Mouse (Mus musculus) left cerebral cortex, postnatal 25 days (tissue): Measurements from ENCODE around the gene 4930519P11Rik. TPM values are rescaled to one million over a fixed set of nuclear protein-coding genes. Genes with fewer than 3 reads are reported as not detected.

Experiments
- DNase-seq, 2 experiments: peaks; one replicate each; pipeline ENCODE4 v3.0.0; 2022; ENCODE audit warnings: low spot score in 2 of 2, mixed read lengths in 1 of 2
- intact Hi-C: fragments of 180-260 bp; cut with DNase I; formaldehyde crosslinking; loops from one replicate; pipeline ENCODE4 v1.15.1; 2025
- total RNA-seq, 2 experiments: library from RNA; stranded (reverse); gene quantifications; 2 replicates each; pipeline ENCODE4 v1.2.3; 2021

Gene 4930519P11Rik
- total RNA-seq, 2 experiments from 2014 or later: not detected

DNA sequence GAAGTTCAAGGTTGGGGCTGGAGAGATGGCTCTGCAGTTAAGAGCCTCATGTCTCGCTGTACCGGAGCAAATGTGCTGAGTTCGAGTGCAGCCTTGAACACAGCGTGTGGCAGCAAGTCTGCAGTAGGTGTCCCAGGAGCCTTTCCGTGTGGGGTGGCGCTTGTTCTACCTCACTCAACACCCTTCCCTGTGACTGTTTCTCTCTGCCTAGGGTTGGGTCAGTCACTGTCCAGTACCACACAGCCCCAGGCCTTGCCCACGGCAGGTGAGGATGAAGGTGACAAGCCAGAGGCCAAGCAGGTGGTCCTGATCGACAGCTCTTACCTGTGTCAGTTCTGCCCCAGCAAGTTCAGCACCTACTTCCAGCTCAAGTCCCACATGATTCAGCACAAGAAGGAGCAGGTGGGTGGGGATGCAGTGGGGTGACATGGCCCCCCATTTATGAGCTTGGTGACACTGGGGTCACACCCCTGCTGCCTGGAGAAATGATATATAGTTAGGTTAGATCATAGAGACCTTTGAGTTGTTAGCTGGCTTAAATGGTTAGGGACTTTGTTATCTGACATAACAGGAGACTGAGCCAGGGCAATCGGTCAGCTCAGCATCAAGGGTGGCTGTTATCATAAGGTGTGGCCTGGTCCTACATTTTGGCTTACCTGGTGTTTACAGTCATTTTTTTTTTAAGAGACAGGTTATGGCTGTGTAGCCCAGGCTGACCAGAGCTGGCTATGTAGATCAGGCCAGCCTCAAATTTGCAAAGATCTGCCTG is 20.8 kb upstream of the 4930519P11Rik start:
- intact Hi-C loops: no loop called here
- no peak for DNase-seq

DNA sequence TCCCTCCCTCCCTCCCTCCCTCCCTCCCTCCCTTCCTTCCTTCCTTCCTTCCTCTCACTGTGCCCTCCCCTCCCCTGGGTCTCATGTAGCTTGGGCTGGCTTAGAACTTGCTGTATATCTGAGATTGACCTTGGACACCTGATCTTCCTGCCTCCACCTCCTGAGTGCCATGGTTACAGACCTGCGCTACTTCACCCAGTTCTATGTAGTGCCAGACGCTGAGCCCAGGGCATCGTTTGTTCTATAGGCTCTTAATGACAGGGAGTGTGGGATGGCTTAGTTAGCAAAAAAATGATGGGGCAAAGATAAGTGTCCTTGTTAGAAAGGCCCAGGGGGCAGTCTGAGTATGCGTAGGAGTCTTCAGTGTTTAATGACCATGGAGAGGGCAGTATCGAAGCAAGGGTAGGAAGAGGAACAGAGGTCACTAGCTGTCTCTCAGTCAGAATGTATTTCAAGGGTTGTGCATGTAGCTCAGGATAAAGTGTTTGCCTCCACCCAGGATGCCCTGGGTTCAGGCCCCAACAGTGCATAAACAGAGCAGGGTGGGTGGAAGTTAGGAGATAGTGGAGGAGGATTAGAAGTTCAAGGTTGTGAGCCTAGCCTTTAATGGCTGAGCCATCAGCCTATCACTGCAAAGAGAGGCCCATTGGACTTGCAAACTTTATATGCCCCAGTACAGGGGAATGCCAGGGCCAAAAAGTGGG is 20.0 kb upstream of the 4930519P11Rik start:
- no peak for DNase-seq
- intact Hi-C loops: no loop called here

DNA sequence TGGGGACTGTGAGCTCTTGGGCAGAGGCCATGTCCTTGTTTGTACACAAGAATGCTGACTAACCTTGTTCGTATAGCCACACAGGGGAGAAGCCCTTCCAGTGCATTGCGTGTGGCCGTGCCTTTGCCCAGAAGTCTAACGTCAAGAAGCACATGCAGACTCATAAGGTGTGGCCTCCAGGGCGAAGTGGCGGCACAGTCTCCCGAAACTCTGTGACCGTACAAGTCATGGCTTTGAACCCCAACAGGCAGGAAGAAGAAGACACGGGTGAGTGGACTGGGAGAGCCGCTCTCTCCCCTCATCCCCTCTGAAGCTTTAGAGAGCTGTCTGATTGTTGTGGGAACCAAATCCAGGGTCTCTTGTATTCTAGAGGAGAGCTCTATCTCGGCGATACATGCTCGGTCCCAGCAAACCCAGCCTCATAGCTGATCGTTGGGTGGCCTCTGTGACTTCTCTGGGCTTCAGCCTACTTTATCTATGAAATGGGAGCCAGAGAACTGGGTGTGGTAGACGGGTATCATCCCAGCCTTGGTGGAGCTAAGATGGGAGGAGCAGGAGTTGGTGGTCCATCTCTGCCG is 19.1 kb upstream of the 4930519P11Rik start:
- intact Hi-C loops: no loop called here
- no peak for DNase-seq

DNA sequence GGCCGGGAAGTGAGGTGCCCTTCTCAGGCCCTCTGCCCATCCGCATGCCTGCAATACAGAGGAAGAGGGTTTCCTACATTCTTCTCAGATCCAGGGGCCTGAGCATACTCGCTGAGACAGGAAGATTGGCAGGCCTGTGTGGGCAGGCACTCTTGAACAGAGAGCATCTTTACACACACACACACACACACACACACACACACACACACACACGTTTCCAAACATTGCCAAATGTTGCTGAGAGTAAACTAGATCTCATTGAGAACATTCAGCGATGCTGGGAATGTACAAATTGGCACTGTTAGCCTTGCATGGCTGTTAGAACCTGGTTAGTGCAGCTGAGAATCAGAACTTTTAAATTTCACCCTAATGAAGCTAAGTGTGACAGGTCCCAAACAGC is 17.3 kb upstream of the 4930519P11Rik start:
- DNase-seq: no peak
- intact Hi-C loops: no loop called here

DNA sequence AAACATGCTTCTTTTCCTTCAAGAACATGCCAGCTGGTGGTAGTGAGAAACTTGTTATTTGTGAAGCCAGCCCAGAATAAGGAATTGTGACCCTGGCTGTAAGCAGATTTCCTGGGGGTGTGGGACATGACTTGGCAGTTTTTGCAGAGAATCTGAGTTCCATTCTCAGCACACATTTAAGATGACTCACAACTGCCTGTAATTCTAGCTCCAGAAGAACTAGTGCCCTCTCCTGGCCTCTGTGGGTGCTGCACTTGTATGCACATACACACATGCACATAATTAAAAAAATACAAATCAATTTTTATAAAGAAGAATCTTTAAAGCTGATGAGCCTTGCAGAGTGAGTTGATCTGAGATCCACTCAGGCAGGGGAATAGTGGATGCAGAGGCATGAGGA is 10.9 kb upstream of the 4930519P11Rik start:
- intact Hi-C loops: no loop called here
- DNase-seq: no peak

DNA sequence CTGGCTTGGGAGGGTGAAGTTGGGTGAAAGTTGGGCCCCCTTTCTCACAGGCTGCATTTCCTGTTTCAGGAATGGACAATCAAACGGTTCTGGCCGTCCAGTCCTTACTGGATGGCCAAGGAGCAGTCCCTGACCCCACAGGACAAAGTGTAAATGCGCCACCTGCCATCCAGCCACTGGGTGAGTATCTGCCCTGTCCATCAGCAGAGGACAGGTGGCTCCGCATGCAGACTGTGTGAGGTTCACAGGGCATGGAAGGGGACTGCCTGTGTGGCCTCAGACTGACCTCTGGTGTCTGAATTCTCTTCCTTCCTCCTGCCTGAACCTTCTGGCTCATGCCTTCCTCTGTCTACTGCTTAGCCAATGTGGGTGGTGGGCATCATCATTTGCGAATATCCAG is 8.4 kb upstream of the 4930519P11Rik start:
- no peak for DNase-seq
- intact Hi-C loops: no loop called here

DNA sequence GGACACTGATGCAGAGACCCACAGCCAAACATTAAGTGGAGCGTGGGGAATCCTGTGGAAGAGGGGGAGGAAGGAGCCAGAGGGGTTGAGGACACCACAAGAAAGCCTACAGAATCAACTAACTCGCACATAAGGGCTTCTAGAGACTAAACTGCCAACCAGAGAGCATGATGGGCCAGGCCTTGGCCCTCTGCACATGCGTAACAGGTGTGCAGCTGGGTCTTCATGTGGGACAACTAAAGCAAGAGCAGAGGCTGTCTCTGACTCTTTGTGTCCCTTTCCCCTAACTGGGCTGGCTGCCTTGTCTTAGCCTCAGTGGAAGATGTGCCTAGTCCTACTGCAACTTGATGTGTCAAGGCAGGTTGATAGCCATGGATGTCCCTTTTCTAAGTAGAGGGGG is 3.8 kb upstream of the 4930519P11Rik start:
- intact Hi-C loops: no loop called here

DNA sequence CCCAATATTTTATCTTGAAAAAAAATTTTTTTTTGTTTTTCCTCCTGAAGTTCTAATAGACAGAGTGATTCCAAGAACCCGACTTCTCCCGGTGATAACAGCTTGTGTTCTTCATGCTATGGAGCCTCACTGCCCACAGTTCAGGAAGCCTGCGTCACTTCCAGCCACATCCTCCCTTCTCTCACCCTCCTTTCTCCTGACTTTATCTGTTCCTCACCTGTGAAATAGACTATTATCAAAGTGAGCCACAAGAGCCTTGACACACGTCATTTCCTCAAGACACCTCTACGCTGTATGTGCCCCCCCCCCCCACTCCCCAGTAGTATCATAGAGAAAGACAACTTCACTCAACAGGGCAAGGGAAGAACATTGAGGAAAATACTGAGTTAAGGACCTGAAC is 2.4 kb upstream of the 4930519P11Rik start:
- no peak for DNase-seq
- intact Hi-C loops: no loop called here

More for the DNA sequence above, 3.8 kb upstream of the 4930519P11Rik start:
- no peak for DNase-seq

DNA sequence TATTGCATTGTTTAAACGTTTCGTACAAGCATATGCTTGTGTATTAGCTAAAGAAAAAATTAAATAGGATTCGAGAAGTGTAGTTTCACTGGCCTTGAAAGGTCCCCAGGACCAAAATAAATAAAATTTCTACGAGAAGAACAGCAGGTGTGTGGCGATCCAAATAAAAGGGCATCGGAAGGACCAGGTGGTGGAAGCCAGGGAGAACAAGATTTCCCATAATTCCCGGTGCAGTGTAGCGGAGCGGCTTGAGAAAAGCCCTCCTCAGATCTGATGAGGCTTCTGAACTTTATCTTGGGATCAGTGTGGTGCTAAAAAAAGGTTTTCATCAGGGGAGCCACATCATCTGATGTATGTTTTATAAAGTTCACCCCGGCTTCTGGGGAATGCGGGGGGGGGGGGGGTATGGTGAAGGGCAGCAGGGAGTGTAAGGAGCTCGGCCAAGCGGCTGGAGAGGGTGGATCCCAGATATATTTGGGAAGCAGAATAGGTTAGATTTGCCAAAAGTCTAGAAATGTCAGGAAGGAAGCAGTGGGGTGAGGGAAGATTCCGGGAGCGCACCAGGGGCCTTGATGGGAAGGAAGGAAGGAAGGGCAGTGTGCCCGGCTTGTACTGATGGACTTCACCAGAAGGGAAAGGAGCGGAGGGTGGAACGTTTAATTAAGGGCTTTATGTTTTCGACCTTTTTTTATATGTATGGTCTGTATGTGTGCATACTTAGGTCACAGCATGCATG is 1.8 kb upstream of the 4930519P11Rik start:
- intact Hi-C loops: no loop called here
- DNase-seq: no peak

DNA sequence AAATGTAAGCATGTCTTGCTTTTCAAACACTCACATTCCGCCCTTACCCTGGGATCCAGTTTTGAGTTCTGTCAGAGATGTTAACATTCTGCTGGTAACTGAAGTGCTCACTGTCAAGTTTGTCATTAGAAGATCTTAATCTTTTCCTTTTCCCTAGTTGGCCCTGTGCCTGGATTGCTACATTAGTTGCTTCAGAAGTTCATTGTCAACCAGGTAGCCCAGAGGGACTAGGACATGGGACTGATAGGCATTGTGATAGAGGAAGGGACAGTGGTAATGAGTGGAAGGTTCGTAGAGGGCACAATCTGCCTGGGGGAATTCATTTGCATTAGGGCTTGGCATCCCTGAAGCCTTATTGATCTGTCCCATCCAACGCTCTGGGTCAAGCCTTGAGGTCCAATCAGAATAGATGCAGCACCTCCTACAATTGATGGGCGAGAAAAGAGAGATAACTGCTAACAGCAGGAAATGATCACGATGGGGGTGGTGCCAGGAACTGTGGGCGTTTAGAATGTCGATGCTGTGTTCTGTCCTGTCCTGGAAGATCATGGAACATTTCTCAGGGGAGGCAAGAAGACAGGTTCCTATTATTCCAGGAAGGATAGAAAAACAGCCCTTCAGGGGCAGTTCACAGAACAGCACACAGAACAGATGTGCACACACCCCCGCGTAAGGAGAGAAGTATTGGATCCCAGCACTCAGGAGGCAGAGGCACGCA is 4.0 kb downstream of the 4930519P11Rik start:
- intact Hi-C loops: no loop called here
- no peak for DNase-seq

DNA sequence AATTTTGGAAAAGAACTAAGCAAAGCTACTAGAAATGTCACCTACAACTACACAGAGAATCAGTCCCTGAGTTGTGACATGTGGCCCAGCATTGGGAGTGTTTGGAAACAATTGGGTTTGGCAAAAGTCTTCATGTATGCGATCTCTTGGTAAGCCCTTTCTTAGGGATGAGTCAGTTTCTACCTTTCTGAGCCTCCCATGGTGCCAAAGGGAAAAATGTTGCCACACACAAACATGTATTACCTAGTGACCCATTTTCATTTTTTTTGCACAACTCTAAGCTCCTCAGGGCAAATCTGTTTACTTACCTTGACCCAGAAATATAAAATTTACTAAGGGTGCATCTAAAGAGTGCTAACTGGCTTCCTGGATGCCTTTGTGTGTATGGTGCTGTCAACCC is 6.3 kb downstream of the 4930519P11Rik start:
- intact Hi-C loops: no loop called here
- no peak for DNase-seq

DNA sequence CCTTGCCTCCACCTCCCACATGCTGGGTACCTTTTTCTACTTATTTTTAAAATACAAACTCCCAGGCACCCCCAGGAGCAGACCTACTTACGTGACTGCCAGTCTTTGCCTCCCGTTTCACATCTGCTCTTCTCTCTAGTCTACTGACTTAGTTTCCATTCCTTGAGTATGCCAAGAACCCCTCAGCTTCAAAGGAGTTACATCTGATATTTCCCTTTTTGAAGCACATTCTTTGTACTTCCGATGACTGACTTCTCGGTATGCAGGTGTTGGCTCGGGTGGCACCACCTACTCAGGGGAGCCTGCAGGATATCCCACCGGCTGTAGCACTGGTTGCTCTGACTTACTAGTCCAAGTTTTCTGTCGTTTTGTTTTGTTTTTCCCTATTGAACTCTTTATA is 9.1 kb downstream of the 4930519P11Rik start:
- no peak for DNase-seq
- intact Hi-C loops: no loop called here

DNA sequence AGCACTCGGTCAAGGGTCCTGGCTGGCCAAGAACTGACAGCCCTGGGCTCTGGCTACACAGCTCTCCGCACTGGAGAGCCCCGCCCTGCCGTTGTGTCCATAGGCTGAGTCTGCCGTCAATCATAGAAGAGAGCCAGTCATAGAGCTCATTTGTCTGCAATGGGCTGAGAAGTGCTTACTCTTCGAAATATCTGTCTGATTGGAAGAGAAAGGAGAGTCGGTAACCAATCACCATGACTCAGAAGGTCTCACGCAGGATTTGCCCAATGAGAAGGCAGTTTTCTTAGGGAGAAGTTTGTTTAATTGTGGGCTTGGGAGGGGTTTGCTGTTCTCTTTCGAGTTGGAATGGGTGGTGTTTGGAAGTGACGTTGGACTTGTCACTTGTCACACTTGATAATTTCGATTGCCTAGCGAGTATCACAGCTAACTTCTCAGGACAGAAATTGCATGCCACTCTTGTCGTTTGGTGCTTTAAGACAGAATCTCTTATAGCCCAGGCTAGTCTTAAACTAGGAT is 9.5 kb downstream of the 4930519P11Rik start, which contains the start of gene Pxmp4:
Gene Pxmp4 (minus strand): TSS at position 71 of the 516 bp plus-strand sequence.
- peak; percentile 100 for DNase-seq

DNA sequence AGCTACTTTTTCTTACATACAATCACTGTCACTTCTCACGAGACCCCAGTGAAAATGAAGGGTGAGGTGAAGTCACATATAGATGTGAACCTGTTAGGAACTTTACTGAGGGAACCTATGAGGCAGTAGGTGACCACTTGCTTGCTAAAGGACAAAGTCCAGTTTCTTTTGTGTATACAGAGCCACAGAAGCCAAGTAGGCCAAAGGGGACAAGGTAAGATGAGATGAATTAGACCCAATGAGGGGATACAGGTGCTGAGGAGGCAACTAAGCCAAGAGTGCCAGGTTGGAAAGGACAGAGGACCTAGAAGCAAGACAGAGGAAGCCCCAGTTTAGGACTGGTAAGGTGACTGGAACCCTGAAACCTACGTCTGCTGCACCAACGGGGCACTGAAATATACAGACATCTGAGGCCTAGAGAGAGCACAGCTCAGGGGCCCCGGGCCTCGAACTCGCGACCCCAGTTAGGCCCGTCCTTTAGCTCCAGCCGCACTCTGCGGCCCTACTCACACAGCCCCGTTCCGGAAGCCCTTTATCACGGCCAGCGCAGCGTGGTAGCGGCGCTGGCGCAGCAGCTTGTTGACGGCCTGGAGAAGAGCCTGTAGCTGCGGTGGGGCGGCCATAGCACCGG is 10.1 kb downstream of the 4930519P11Rik start:
- intact Hi-C loops: no loop called here
- DNase-seq: no peak

More for the DNA sequence above, 9.5 kb downstream of the 4930519P11Rik start, which contains the start of gene Pxmp4:
- intact Hi-C loops: no loop called here

DNA sequence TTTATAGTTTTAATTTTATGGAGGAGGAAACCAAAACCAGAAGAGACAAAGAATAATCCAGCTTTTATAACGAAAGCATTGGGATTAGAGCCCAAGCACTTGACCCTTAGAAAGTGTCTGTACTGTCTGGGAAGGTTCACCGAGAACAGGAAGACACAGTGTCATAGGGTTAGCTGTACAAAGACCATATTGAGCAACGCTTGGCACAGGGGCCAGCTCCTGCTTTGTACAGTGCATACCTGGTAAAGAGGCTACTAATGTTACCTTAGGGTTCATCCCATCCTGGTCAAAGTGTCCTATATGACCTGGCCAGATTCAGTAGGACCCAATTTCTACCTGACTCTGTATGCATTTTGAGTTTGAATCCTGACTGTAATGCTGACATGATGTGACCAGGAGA is 11.9 kb downstream of the 4930519P11Rik start:
- DNase-seq: no peak
- intact Hi-C loops: no loop called here

DNA sequence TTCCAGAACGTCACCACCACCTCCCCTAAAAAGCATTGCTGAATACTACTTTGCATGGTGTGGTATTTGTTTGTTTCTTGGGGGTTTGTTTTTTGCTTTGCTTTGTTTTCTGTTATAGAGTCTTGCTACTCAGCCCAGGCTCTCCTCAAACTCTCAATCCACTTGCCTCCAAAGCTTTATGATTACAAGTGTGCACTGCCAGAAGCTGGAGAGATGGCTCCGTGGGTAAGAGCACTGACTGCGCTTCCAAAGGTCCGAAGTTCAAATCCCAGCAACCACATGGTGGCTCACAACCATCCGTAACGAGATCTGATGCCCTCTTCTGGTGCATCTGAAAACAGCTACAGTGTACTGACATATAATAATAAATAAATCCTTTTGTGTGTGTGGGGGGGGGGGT is 12.7 kb downstream of the 4930519P11Rik start:
- intact Hi-C loops: no loop called here
- DNase-seq: no peak

DNA sequence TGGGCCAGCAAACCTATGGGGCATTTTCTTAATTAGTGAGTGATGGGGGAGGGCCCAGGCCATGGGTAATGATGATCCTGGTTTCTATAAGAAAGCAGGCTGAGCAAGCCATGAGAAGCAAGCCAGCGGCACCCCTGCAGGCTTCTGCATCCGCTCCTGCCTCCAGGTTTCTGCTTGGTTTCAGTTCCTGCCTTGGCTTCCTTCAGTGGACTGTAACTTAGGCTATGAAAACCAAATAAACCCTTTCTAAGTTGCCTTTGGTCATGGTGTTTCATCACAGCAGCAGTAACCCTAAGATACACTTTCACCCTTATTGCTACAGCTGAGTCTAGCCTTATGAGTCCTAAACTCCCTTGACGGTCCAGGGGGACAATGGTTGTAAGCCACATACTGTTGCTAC is 15.8 kb downstream of the 4930519P11Rik start:
- no peak for DNase-seq
- intact Hi-C loops: no loop called here

DNA sequence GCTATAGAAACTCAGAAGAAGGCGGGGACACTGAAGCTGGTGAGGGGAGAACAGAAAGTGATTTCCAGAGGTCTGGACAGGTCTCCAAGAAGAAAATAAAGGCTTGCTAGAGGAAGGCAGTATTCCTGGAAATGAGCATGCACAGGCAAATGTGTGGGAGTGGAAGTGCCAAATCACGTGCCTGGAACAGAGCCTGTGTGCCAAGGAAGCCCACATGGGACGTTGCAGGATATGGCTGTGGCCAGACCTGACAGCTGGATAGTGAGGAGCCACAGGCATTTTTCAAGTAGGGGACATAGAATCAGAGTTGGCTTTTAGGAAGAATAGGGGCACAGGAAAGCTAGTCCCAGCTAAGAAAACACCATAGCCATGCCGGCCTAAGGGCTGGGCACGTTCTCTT is 17.5 kb downstream of the 4930519P11Rik start:
- intact Hi-C loops: no loop called here
- DNase-seq: peak in 1 of 2 experiments; percentile 56

DNA sequence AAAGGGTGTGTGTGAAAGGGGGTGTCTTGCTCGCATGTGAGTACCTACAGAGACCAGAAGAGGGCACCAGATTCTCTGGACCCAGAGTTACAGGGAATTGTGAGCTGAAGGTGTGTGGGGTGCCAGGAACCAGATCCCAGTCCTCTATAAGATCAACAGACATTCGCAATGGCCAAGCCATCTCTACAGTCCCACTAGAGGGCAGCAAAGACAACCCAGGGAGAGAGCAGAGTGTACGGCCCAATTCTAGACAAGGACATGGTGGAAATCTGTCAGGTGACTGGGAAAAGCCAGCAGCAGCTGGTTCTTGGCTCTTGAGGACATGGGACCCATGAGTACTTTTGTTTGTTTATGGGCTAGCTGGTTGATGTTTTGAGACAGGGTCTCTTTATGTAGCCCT is 20.2 kb downstream of the 4930519P11Rik start:
- no peak for DNase-seq
- intact Hi-C loops: no loop called here
